In the genomic region with DNA sequence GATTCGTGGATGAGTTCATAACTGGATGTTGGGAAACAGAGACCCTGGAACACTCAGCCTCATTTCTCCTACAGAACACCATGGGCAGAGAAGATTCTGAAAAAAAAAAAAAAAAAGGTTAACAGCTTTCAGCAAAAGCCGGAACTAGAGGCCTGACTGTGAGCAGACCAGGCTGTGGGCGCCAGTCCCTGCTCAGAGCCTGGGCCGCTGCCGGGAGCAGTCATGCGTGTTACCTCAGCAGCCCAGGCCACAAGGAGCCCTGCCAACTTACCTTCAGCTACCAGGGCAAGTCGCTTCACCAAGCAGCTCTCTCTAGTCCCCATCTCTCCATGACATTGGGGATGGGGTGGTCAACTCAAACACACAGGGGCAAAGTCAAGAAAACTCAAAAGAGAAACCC, we compare ENCODE assay signal across 14 mouse cellular contexts.
DNase-seq lines count a peak whose midpoint lies in the region; ATAC-seq and TF ChIP-seq lines count a peak whose summit lies in the region.
"Had no signal": no experiment of that assay in that cellular context is flagged by ENCODE, and none has a peak within 500 bp of the region (broad histone marks: within the 10 kb centered on the region; RNA-seq: fewer than 3 reads in every experiment).

No protein-coding gene starts in this region.

- H3K4me3 ChIP-seq in heart, embryonic 11.5 days (ENCODE audit: low read depth, low read length): no peak overlapping the region
- H3K4me3 ChIP-seq in layer of hippocampus, adult 2 months: no peak overlapping the region
- H3K4me3 ChIP-seq: embryonic facial prominence, embryonic 13.5 days; forebrain, embryonic 12.5 days; limb, embryonic 10.5 days had no signal

- 89% methylated on average over 7 of the region's 7 CpGs for WGBS in heart, embryonic 11.5 days (ENCODE audit: insufficient replicate concordance)

- no peak overlapping the region for H3K4me2 ChIP-seq in heart, embryonic 11.5 days
- H3K4me2 ChIP-seq: embryonic facial prominence, embryonic 13.5 days; forebrain, embryonic 12.5 days had no signal

- H3K9me3 ChIP-seq in heart, embryonic 11.5 days (replicated peaks; ENCODE audit: control insufficient read depth, low read length): no peaks in the 10 kb centered on the region
- H3K9me3 ChIP-seq: embryonic facial prominence, embryonic 13.5 days; forebrain, embryonic 12.5 days; limb, embryonic 10.5 days had no signal

- H3K4me1 ChIP-seq in heart, embryonic 11.5 days (ENCODE audit: control insufficient read depth, insufficient read depth, low read length): no peaks in the 10 kb centered on the region; the same call in 1 of the 2 replicates
- H3K4me1 ChIP-seq: embryonic facial prominence, embryonic 13.5 days; forebrain, embryonic 12.5 days had no signal

- H3K27me3 ChIP-seq in heart, embryonic 11.5 days (ENCODE audit: control insufficient read depth, insufficient read depth, low read length): no peaks in the 10 kb centered on the region
- H3K27me3 ChIP-seq: embryonic facial prominence, embryonic 13.5 days; forebrain, embryonic 12.5 days had no signal

- no peak for TF ChIP-seq CTCF in layer of hippocampus, adult 2 months (conservative IDR thresholded peaks at IDR 0.05)

- H3K9ac ChIP-seq in heart, embryonic 11.5 days (ENCODE audit: low read depth, low read length): no peak overlapping the region
- H3K9ac ChIP-seq: embryonic facial prominence, embryonic 13.5 days; forebrain, embryonic 12.5 days; liver, embryonic 14.5 days had no signal

- H3K36me3 ChIP-seq in heart, embryonic 11.5 days (ENCODE audit: control insufficient read depth, insufficient read depth, low read length): no peaks in the 10 kb centered on the region
- H3K36me3 ChIP-seq: embryonic facial prominence, embryonic 13.5 days; forebrain, embryonic 12.5 days; limb, embryonic 10.5 days had no signal

- no peak for ATAC-seq in heart, embryonic 11.5 days (replicated peaks; ENCODE audit: insufficient number of reproducible peaks, low FRiP score, low TSS enrichment)

- peak; percentile 70 for DNase-seq in heart, adult 11 months
- DNase-seq in cerebellum, adult 11 months: peak; percentile 85
- peak; percentile 81 to 85 for DNase-seq in cerebellum, postnatal 36 days
- DNase-seq in kidney, postnatal 36 days: peak; percentile 72 to 84
- no peak for DNase-seq in layer of hippocampus, adult 2 months (ENCODE audit: low spot score in 2 of 2)
- no peak for DNase-seq in lung, postnatal 36 days
- no peak for DNase-seq in layer of hippocampus, adult 8-10 months (ENCODE audit: low spot score in 2 of 2)
- DNase-seq: heart, postnatal 4 days; lung, postnatal 10 days had no signal

- no peak overlapping the region for H3K27ac ChIP-seq in heart, embryonic 11.5 days (ENCODE audit: low read depth, low read length)
- no peak overlapping the region for H3K27ac ChIP-seq in layer of hippocampus, adult 2 months
- H3K27ac ChIP-seq: embryonic facial prominence, embryonic 13.5 days; forebrain, embryonic 12.5 days; limb, embryonic 10.5 days; liver, embryonic 14.5 days had no signal

Comparison
In these comparisons a context has a peak if more than half of its experiments do, and no peak if none do; other contexts are left out.
1. DNase-seq: peak in heart, adult 11 months (single experiment), cerebellum, adult 11 months (single experiment), cerebellum, postnatal 36 days (2 of 2) and kidney, postnatal 36 days (2 of 2); none in layer of hippocampus, adult 2 months (0 of 2), lung, postnatal 36 days (single experiment) and layer of hippocampus, adult 8-10 months (0 of 2).